Mouse (Mus musculus) kidney, adult 8-10 months (tissue): ENCODE measurements around the gene Itpr1.

Experiments
- DNase-seq, 2 experiments: peaks; one replicate each; pipeline ENCODE4 v3.0.0; 2022

The Itpr1 gene

GRCm38 (mm10) chr6:108214294-108214925 lies 1.5 kb downstream of the Itpr1 start:
- DNase-seq = no peak

GRCm38 (mm10) chr6:108216091-108216490 lies 3.2 kb downstream of the Itpr1 start:
- peak; percentile 70 to 76 for DNase-seq

- DNase-seq = peak in 1 of 2 experiments; percentile 61
These were observed 3.9 kb downstream of the Itpr1 start for GRCm38 (mm10) chr6:108216832-108217231.

GRCm38 (mm10) chr6:108217987-108218386 lies 5.1 kb downstream of the Itpr1 start:
- DNase-seq = peak; percentile 47 to 63

- no peak for DNase-seq
These were observed 9.5 kb downstream of the Itpr1 start for GRCm38 (mm10) chr6:108222435-108222834.

- DNase-seq = no peak
These were observed 10.0 kb downstream of the Itpr1 start for GRCm38 (mm10) chr6:108222875-108223274.

- DNase-seq = no peak
These were observed 11.5 kb downstream of the Itpr1 start for GRCm38 (mm10) chr6:108224361-108224760.

- no peak for DNase-seq
These were observed 12.1 kb downstream of the Itpr1 start for GRCm38 (mm10) chr6:108225027-108225426.

- DNase-seq = no peak
These were observed 13.3 kb downstream of the Itpr1 start for GRCm38 (mm10) chr6:108226230-108226629.

GRCm38 (mm10) chr6:108227461-108227860 lies 14.6 kb downstream of the Itpr1 start:
- no peak for DNase-seq

GRCm38 (mm10) chr6:108228048-108228447 lies 15.2 kb downstream of the Itpr1 start:
- DNase-seq = peak; percentile 60 to 76

GRCm38 (mm10) chr6:108228601-108229000 lies 15.7 kb downstream of the Itpr1 start:
- DNase-seq = no peak

- DNase-seq = no peak
These were observed 17.7 kb downstream of the Itpr1 start for GRCm38 (mm10) chr6:108230608-108231007.

- DNase-seq = no peak
These were observed 19.2 kb downstream of the Itpr1 start for GRCm38 (mm10) chr6:108231892-108232710.

- peak in 1 of 2 experiments; percentile 67 for DNase-seq
These were observed 20.2 kb downstream of the Itpr1 start for GRCm38 (mm10) chr6:108233070-108233469.

GRCm38 (mm10) chr6:108234536-108234935 lies 21.6 kb downstream of the Itpr1 start:
- DNase-seq = peak; percentile 75 to 78

GRCm38 (mm10) chr6:108235680-108236123 lies 22.8 kb downstream of the Itpr1 start:
- DNase-seq = peak in 1 of 2 experiments; percentile 37

- DNase-seq = no peak
These were observed 23.6 kb downstream of the Itpr1 start for GRCm38 (mm10) chr6:108236411-108236921.

GRCm38 (mm10) chr6:108236996-108237395 lies 24.1 kb downstream of the Itpr1 start:
- no peak for DNase-seq

GRCm38 (mm10) chr6:108237585-108237984 lies 24.7 kb downstream of the Itpr1 start:
- no peak for DNase-seq

GRCm38 (mm10) chr6:108238011-108238410 lies 25.1 kb downstream of the Itpr1 start:
- DNase-seq = no peak

GRCm38 (mm10) chr6:108239056-108239455 lies 26.2 kb downstream of the Itpr1 start:
- no peak for DNase-seq

- DNase-seq = no peak
These were observed 27.1 kb downstream of the Itpr1 start for GRCm38 (mm10) chr6:108240004-108240403.

GRCm38 (mm10) chr6:108240754-108241153 lies 27.9 kb downstream of the Itpr1 start:
- no peak for DNase-seq
